Mouse (Mus musculus) heart, postnatal 4 days (tissue): ENCODE data around the gene Meiob. TPM values are rescaled to one million over a fixed set of nuclear protein-coding genes. Genes with fewer than 3 reads are reported as not detected.

ENCODE experiments used
- DNase-seq: peaks from one replicate; pipeline ENCODE4 v3.0.0; 2021
- total RNA-seq, 2 experiments: library from RNA; stranded (reverse); gene quantifications; 2 replicates each; pipeline ENCODE4 v1.2.3; 2021

The Meiob gene
- total RNA-seq = under 1 TPM in 1 of 2 experiments, not detected in 1; 0.16 TPM

- peak; percentile 74 for DNase-seq
Measured at GRCm38 (mm10) chr17:24803952-24804951, at the start of gene Meiob. Gene Meiob, plus strand, starts transcription at chr17:24804289.

GRCm38 (mm10) chr17:24757394-24757793 is 46.7 kb upstream of the Meiob start:
- no peak for DNase-seq

DNA sequence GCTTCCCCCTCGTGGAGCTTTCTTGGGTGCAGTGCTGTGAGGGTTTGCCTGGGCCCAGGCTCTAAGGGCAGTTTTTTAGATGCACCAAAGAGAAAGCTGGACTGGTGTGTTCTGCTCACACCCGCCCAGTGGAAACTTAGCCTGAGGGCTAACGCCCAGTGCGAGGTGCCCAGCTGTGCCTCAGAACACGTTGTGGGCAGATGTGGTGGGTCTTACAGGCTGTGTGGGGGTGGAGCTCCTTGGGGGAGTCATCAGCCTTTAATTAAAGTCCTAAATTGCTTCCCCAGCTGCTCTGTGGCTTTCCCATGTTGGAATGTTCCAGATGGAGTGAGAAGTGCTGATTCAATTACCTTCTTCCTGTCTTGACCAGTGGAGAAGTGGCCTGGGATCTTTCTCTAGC is 43.0 kb upstream of the Meiob start:
- DNase-seq = no peak

DNA sequence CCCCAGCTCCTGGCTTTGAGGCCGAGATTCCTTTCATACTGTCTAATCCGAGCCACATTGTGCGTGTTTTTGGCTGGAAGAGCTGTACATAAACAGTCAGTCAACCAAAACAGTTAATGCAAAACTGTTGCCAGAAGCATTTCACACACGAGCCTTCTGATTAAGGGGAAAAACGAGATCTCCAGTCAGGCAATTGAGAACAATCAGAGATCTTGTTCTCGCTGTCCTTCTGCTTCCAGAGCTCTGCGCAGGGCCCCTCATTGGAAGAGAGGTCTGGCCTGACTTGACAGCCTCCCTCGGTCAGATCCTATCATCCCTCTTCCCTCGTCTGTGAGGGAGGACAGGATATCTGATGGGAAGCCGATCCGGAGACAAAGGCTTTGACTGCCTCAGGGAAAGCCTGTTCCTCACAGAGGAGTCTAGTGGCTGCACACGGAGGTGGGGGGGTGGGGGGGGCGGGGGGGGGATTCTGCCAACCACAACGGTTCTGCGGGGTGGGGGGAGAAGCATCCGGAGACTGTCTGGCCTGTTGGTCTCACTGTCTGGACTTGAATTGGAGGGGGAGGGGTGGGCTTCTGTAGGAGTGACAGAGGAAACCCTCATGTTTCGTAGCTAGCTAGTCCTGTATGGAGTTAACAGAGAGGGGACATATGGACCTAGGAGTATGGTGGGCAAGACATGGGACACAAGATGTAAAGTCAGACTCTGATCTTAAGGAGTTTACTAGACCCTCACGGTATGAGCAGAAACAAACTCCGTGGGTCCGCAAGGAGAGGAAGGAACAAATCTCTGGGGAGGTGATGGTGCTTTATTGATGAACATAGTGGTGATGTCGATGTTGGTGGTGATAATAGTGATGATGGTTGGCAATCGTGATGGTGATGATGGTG is 38.8 kb upstream of the Meiob start:
- DNase-seq = no peak

DNA sequence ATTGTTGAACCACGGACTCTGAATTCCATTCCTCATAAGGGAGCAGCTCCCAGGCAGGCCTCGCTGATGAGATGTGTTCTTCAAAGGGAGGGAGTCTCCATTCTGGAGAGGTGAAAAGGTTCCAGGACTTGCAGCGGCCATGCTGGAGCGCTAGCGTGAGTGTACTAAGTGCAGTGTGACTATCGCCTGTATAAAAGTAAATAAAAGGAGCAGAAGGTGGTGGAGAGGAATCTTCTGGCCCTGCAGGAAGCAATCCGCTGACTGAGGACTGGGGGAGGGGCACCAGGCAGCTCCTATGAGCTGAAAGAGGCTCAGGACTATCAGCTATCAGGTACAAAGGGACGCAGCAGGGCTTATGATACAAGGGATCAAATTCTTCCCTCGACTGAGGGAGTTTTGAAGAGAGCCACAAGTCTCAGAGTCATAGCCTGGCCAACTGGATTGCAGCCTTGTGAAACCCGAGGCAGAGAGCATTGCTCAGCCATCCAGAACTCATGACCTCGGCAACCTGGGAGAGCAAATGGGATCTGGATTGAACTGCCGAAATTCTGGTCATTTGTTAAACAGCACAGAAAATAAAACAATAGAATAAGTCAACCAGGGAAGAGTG is 37.7 kb upstream of the Meiob start:
- no peak for DNase-seq

DNA sequence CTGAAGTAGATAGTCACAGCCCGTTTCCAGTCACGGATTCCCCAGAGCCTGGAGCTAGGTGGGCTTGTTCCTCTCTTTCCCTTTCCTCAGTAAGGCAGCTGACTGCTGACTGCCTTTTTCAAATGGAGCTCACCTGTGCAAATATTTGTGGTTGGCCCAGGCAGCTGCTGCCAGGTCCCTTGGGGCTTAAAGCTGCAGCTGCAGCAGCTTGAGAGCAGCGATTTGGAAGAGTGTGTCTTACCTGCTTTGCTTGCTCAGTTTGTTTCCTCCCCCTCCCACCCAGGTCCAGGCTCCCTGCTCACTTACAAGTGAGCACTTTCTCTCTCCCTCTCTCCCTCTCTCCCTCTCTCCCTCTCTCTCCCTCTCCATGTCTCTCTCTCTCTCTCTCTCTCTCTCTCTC is 34.9 kb upstream of the Meiob start:
- DNase-seq = no peak

- DNase-seq = no peak
Measured at GRCm38 (mm10) chr17:24773241-24773640, 30.8 kb upstream of the Meiob start.

- DNase-seq = no peak
Measured at GRCm38 (mm10) chr17:24775173-24775572, 28.9 kb upstream of the Meiob start.

DNA sequence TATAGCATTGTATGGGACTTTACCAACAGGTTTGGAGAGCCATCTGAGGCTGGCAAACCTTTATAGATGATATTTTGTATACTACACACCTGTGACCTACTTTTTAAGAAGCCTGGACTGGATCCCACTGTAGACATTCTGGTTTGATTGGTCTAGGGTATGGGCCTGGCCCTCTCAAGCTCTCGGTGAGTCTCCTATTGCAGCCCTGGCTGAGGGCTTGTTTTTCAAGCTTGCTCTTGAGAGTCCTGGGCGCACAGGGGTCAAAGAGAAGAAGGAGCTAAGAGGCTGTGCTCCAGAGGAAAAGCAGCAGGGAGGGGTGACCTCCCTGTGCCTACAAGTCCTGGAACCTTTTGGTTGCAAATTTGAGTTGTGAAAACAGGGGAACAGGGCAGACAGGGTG is 27.0 kb upstream of the Meiob start:
- DNase-seq = no peak

DNA sequence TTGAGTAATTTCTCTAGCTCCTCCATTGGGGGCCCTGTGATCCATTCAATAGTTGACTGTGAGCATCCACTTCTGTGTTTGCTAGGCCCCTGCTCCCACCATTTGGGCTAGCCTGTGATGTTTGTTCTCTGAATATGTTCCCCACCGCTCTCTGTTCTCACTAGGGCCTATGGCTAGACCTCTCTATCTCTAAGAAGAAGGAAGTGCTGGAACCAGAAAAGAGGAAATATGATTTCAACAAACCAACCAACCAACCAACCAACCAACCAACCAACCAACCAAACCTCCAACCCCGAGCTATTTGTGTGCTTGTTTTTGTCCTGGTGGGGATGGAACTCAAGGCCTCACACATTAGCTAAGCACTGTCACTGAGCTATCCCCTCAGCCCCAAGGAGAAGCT is 23.3 kb upstream of the Meiob start:
- DNase-seq = no peak

- DNase-seq = no peak
Measured at GRCm38 (mm10) chr17:24792190-24792589, 11.9 kb upstream of the Meiob start.

GRCm38 (mm10) chr17:24794791-24795190 is 9.3 kb upstream of the Meiob start:
- no peak for DNase-seq

- DNase-seq = no peak
Measured at GRCm38 (mm10) chr17:24796969-24797368, 7.1 kb upstream of the Meiob start.

- no peak for DNase-seq
Measured at GRCm38 (mm10) chr17:24798229-24798628, 5.9 kb upstream of the Meiob start.

- DNase-seq = no peak
Measured at GRCm38 (mm10) chr17:24799476-24799875, 4.6 kb upstream of the Meiob start.

GRCm38 (mm10) chr17:24800524-24800923 is 3.6 kb upstream of the Meiob start:
- DNase-seq = no peak

GRCm38 (mm10) chr17:24811211-24811610 is 7.1 kb downstream of the Meiob start:
- no peak for DNase-seq

GRCm38 (mm10) chr17:24812215-24812614 is 8.1 kb downstream of the Meiob start:
- DNase-seq = no peak

GRCm38 (mm10) chr17:24815256-24815655 is 11.2 kb downstream of the Meiob start:
- no peak for DNase-seq

DNA sequence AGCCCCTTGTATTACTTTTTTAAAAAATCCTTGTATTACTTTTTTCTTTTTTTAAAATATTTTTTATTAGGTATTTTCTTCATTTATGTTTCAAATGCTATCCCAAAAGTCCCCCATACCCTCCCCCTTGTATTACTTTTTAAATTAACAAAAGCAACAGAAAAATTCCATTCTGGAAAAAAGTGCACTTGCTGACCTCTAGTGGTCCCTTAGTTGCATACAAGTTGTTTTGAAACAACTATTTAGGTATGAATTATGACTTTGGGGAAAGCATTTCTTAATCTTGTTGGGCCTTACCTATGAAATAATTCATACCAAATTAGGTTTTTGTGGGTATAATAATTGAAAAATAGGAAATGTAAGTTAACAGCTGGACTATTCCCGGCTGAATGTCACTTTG is 13.4 kb downstream of the Meiob start:
- no peak for DNase-seq

DNA sequence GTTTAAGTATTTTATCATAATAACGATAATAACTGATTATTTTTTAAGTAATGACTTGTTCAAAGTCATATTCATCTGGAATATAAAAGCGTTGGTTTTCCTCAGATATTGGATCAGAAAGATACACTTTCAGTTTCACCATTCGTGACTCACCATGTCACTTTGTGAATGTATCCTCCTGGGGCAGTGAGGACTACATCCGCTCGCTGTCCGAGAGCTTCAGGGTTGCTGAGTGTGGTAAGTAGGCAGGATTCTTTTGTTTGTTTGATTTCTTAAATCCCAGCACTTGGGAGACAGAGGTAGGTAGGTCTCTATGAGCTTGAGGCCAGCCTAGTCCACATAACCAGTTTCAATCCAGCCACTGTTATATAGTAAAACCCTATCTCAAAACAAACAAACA is 14.1 kb downstream of the Meiob start:
- no peak for DNase-seq

DNA sequence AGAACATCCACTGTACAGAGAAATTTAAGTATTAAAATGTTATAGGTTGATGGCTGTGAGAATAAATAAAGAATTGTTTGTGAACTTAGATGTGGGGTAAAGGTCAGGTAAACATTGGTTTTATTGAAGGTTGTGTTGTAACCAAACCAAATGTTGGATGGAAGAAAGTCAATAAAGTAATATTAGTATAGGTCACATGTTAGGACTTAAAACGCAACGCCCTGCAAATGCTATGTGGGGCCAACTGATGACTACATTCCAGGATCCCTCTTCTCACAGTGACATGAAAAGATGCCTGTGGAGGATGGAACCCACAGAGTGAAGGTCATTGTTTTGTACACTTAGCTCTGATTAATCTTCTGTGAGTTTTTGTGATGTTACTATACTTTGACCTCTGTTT is 15.4 kb downstream of the Meiob start:
- DNase-seq = no peak
